Mouse (Mus musculus) liver, embryonic 14.5 days (tissue): ENCODE results near the gene Fbxl17. TPM values are rescaled to one million over a fixed set of nuclear protein-coding genes. Genes with fewer than 3 reads are reported as not detected.

Source experiments
- ATAC-seq: fragments of 200-750 bp; cut with Nextera tagmentation; 2 replicates; pipeline ENCODE4 v1.8.0; 2017; ENCODE audit warnings: moderate number of reproducible peaks, mild to moderate bottlenecking, moderate library complexity; ENCODE audit not compliant: insufficient read depth
- DNase-seq, 3 experiments: peaks; one replicate each; pipeline ENCODE4 v3.0.0-alpha.2; 2012 to 2013; ENCODE audit warnings: low read depth in 3 of 3, low spot score in 3 of 3
- H3K27ac ChIP-seq: fragments of 300-500 bp; sonication (generic); 2 replicates; pipeline ENCODE4 v1.5.1; 2014; ENCODE audit warnings: moderate library complexity, mild to moderate bottlenecking, control low read depth, inconsistent platforms
- H3K27me3 ChIP-seq: fragments of 300-500 bp; sonication (generic); 2 replicates; pipeline ENCODE4 v1.6.1; 2014; ENCODE audit warnings: mild to moderate bottlenecking, low read length, moderate library complexity; ENCODE audit not compliant: control insufficient read depth, insufficient read depth
- H3K36me3 ChIP-seq: fragments of 300-500 bp; sonication (generic); replicated peaks from 2 replicates; pipeline ENCODE4 v1.6.1; 2014; ENCODE audit warnings: low read depth; ENCODE audit not compliant: control insufficient read depth, insufficient read depth
- H3K4me1 ChIP-seq, 2 experiments: fragments of 200-500 bp in 1 of 2; fragments of 300-500 bp in 1 of 2; sonication (generic) in 1 of 2; replicated peaks; 2 replicates each; pipeline ENCODE4 v1.6.1; 2012 to 2014; ENCODE audit warnings: antibody characterized with exemption in 1 of 2, inconsistent platforms in 1 of 2, low read length in 1 of 2; ENCODE audit not compliant: control insufficient read depth in 2 of 2, insufficient read depth in 2 of 2
- H3K4me2 ChIP-seq: fragments of 300-500 bp; sonication (generic); 2 replicates; pipeline ENCODE4 v1.6.1; 2014; ENCODE audit warnings: low read depth, mild to moderate bottlenecking, control low read depth, moderate library complexity
- H3K4me3 ChIP-seq, 2 experiments: fragments of 200-500 bp in 1 of 2; fragments of 300-500 bp in 1 of 2; sonication (generic) in 1 of 2; 2 replicates each; pipeline ENCODE4 v1.5.1; 2012 to 2014; ENCODE audit warnings: low read depth in 2 of 2, low read length in 2 of 2, mild to moderate bottlenecking in 2 of 2, control low read depth in 1 of 2, inconsistent platforms in 1 of 2, moderate library complexity in 1 of 2; ENCODE audit not compliant: insufficient read depth in 1 of 2
- H3K9ac ChIP-seq: fragments of 300-500 bp; sonication (generic); replicated peaks from 2 replicates; pipeline ENCODE4 v1.6.1; 2014; ENCODE audit warnings: mild to moderate bottlenecking, control low read depth, moderate library complexity
- H3K9me3 ChIP-seq: fragments of 300-500 bp; sonication (generic); 2 replicates; pipeline ENCODE4 v1.6.1; 2016; ENCODE audit warnings: low read length, mixed read lengths; ENCODE audit not compliant: control insufficient read depth
- CTCF ChIP-seq: IDR thresholded peaks from 2 replicates; pipeline ENCODE4 v1.5.1; 2016; ENCODE audit warnings: antibody characterized with exemption, low read depth, control low read depth
- EP300 ChIP-seq: IDR thresholded peaks from 2 replicates; pipeline ENCODE4 v1.6.1; 2016; ENCODE audit warnings: antibody characterized with exemption, low read depth
- WGBS: fragments of 180-500 bp; shearing (Covaris S2); extraction: QIAGEN DNeasy Blood & Tissue Kit; methylation state at CpG from one replicate; pipeline ENCODE4 v1.1.7; 2014; ENCODE audit not compliant: insufficient replicate concordance; 5-methylcytosine and 5-hydroxymethylcytosine counted together
- polyA plus RNA-seq, 2 experiments: library from polyadenylated mRNA; depleted of rRNA in 1 of 2; stranded (reverse) in 1 of 2; unstranded in 1 of 2; fragments of >200 nt; fragmentation: Nextera tagmentation in 1 of 2; extraction: Ambion mirVana in 1 of 2; gene quantifications; 2 replicates each; pipeline versions ENCODE4 v1.2.1 to v1.2.3; 2012 to 2014

The Fbxl17 gene
- polyA plus RNA-seq, 2 experiments = 1.9 TPM

DNA sequence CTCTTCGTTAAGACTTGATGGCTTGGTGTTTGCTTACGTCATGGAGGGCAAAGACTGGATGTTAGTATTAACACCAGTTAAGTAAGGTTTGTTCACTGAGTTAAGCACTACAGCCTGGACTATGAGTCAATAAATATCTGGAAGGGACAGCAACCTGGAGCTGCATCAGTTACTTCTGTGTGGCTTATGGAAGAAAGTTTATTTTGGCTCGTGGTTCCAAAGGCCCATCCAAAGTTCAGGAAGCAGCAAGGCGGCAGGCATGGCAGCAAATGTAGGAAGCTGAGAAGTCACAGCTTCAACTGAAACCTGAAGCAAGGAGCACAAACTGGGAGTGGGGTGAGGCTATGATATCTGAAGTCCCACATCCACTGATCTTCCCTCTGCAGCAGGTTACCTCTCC is 108.3 kb downstream of the Fbxl17 start:
- no peak overlapping the region for H3K4me3 ChIP-seq
- H3K36me3 ChIP-seq = no peaks in the 10 kb centered on the region
- no peak overlapping the region for H3K9ac ChIP-seq
- DNase-seq = no peak
- WGBS = 60% methylated on average over 4 of the region's 4 CpGs
- TF ChIP-seq EP300 (no peak), CTCF (no peak)
- ATAC-seq = no peak
- no peaks in the 10 kb centered on the region for H3K27me3 ChIP-seq
- H3K9me3 ChIP-seq = no peaks in the 10 kb centered on the region
- no peak overlapping the region for H3K27ac ChIP-seq
- peaks cover 0 to 10% of the 10 kb centered on the region in 2 experiments; a peak in 2 of 4 replicates for H3K4me1 ChIP-seq
- no peak overlapping the region for H3K4me2 ChIP-seq

DNA sequence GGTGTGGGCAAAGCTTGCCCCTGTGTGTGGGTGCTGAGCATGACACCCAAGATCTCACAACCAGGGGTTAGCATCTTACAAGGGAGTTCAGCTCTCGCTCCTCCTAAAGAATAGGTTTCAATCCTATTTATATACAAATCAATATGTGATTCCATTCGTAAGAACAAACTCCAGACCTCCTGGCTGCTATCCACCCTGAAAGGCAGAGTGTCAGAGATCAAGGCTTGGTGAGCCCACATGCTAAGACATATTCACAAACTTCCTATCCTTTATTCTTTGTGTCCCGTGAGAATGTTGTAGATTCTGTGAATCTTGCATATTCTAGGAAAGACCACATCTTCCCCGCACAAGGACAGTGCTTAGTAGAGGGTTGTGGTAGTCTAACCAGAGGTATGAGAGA is 108.9 kb downstream of the Fbxl17 start:
- TF ChIP-seq EP300 = no peak
- TF ChIP-seq CTCF = no peak
- no peak for ATAC-seq
- 74% methylated on average over 4 of the region's 4 CpGs for WGBS

DNA sequence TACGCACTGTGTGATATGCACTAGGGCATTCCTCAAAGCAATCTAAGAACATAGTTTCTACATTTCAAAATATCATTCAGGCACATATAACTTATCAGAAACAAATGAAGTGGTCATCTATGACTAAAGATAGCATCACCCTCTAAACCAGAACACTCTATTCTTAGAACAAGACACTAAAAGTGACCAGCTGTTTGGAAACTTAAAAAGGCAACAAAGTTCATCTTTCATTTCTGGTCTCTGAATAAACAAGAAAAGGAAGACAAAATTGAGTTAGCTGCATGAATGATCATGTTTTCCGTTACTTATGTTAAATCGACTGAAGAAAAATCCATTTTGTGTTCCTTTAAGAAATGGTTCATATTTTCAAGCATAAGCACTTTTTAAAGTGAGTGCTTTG is 128.8 kb downstream of the Fbxl17 start:
- H3K36me3 ChIP-seq = no peaks in the 10 kb centered on the region
- DNase-seq (no peak), ATAC-seq (no peak)
- H3K9ac ChIP-seq = no peak overlapping the region
- no peak overlapping the region for H3K4me2 ChIP-seq
- no peak overlapping the region for H3K27ac ChIP-seq
- WGBS = 83% methylated on average over 3 of the region's 3 CpGs
- no peak for TF ChIP-seq CTCF
- no peak overlapping the region for H3K4me3 ChIP-seq
- no peaks in the 10 kb centered on the region for H3K9me3 ChIP-seq
- no peaks in the 10 kb centered on the region for H3K27me3 ChIP-seq
- H3K4me1 ChIP-seq = no peaks in the 10 kb centered on the region

More for the DNA sequence above, 108.9 kb downstream of the Fbxl17 start:
- Histone ChIP-seq H3K36me3 (no peaks in the 10 kb centered on the region), H3K9me3 (no peaks in the 10 kb centered on the region), H3K4me3 (no peak overlapping the region), H3K9ac (no peak overlapping the region), H3K27ac (no peak overlapping the region), H3K4me2 (no peak overlapping the region), H3K4me1 (peaks cover 0 to 10% of the 10 kb centered on the region in 2 experiments; a peak in 2 of 4 replicates), H3K27me3 (no peaks in the 10 kb centered on the region)
- DNase-seq = no peak

DNA sequence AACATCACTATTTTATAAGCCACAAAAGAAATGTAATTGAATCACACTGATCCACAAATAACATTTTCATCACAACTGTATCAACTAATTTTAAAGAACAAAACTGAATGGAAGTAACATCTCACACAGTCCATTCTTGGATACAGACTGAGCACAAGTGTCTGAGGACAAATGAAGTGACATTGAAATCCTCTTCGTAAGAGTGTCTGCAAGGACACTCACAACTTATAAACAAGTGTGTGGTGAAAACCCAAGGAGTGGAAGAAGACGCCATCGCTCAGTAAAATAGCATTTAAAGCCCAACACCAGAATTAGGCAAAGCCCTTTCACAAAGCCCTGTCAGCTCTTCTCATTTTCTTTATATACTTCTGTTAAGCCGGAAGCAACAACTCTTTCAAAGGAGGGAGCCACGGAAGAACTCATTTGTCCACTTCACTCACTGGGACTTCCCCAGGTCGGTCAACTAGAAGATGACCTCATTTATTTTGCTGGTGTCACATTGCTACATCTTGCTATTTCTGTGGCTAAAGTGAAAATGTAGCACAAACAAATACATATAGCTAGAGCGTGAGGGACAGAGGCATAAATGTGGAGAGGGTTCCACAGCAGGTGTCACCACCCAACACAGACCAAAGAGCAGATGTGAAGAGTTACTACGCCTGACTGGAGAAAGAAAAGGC is 130.0 kb downstream of the Fbxl17 start:
- ATAC-seq = no peak
- TF ChIP-seq EP300 (no peak), CTCF (no peak)
- H3K4me3 ChIP-seq = no peak overlapping the region
- no peaks in the 10 kb centered on the region for H3K9me3 ChIP-seq
- H3K27ac ChIP-seq = no peak overlapping the region
- H3K36me3 ChIP-seq = no peaks in the 10 kb centered on the region
- WGBS = 65% methylated on average over 8 of the region's 8 CpGs
- DNase-seq = no peak
- no peaks in the 10 kb centered on the region for H3K27me3 ChIP-seq
- no peak overlapping the region for H3K4me2 ChIP-seq
- H3K9ac ChIP-seq = no peak overlapping the region
- no peaks in the 10 kb centered on the region for H3K4me1 ChIP-seq

DNA sequence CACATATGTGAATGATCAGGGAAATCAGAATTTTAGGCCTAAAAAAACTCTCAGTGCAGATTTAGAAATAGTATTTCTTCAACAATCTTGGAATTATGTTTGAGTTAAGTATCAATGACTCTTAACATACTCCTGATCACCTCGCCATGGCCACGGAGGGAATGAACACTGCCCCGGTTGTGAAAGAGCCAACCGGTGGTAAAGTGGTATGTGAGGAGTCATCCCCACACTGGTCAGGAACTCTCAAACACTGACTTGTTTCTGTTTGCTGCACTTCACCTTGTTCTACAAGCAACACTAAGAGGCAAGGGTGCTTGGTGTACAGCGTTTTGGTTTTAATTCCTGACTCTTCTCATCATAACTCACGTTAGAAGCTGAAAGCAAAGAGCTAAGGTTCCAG is 132.3 kb downstream of the Fbxl17 start:
- Histone ChIP-seq H3K27me3 (no peaks in the 10 kb centered on the region), H3K4me2 (no peak overlapping the region), H3K27ac (no peak overlapping the region), H3K36me3 (no peaks in the 10 kb centered on the region), H3K4me1 (no peaks in the 10 kb centered on the region), H3K4me3 (no peak overlapping the region), H3K9me3 (no peaks in the 10 kb centered on the region), H3K9ac (no peak overlapping the region)
- WGBS = 65% methylated on average over 6 of the region's 6 CpGs
- DNase-seq (no peak), ATAC-seq (no peak)
- TF ChIP-seq EP300 (no peak), CTCF (no peak)
